Mouse (Mus musculus) gastrocnemius, postnatal 14 days (tissue): Measurements from ENCODE around the gene Bmpr1b. TPM values are rescaled to one million over a fixed set of nuclear protein-coding genes. Genes with fewer than 3 reads are reported as not detected.

Experiments
- DNase-seq: peaks from one replicate; pipeline ENCODE4 v3.0.0; 2021; ENCODE audit warnings: mixed read lengths
- intact Hi-C: fragments of 180-260 bp; cut with DNase I; formaldehyde crosslinking; loops from one replicate; pipeline ENCODE4 v1.15.1; 2025; ENCODE audit warnings: low total_unique reads
- total RNA-seq, 2 experiments: library from RNA; stranded (reverse); gene quantifications; 2 replicates each; pipeline ENCODE4 v1.2.3; 2021

Bmpr1b gene
- total RNA-seq, 2 experiments from 2014 or later = 3.1 to 3.6 TPM

DNA sequence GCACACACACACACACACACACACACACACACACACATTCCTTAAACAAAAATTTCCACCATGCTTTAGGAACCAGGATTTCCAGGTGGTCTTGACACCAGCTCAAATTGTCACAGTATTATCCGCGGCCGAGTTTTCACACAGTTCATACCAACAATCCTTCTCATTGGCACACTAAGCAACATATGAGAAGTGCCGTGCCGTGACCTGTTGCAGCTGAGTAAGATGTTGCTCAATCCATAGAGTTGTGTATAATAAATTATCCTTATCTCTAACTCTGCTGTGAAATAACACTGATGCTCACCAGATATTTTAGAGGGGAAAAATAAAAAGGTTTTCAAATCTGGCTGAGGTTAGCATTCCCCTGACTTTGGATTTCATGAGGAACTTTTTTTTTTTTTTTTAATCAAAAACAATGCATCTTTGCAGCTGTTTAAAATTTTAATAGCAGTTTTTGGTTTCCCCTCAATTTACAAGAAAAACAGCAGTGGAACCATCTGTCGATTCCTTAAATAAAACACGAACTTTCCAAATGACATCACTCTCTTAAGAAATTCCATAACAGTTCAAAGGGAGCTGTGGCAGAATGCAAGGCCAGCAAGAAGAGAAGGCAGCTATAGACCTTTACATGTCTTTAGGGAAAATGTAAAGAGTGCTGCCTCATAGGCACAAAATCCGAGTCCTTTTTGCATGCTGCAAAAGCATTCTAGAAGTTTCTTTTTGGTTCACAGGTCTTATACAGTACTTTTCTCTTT is 378.0 kb downstream of the Bmpr1b start:
- DNase-seq = no peak
- intact Hi-C loops = no loop called here

Other genes with a start within 250 kb of the Bmpr1b start
- gene Pdlim5, start 226.3 kb upstream of the Bmpr1b start, total RNA-seq = 100 to 1,000 TPM; 452 to 543 TPM